Mouse (Mus musculus) CH12.LX (cell line): ENCODE measurements around the gene Zfp747. TPM values are rescaled to one million over a fixed set of nuclear protein-coding genes. Genes with fewer than 3 reads are reported as not detected.
"Not testable (repeated sequence)": the region's sequence is repeated elsewhere in the genome, so short reads cannot be mapped to it uniquely, and the experiment has no call there.

Experiments used
- DNase-seq: peaks from one replicate; pipeline ENCODE4 v3.0.0-alpha.2; 2013; ENCODE audit errors: extremely low read depth
- H3K27ac ChIP-seq: 2 replicates; pipeline ENCODE4 v1.5.1; 2012; ENCODE audit warnings: low read depth, mild to moderate bottlenecking, control low read depth, moderate library complexity; ENCODE audit not compliant: insufficient read depth
- H3K27me3 ChIP-seq: replicated peaks from 2 replicates; pipeline ENCODE3; 2012; ENCODE audit warnings: inconsistent platforms
- H3K36me3 ChIP-seq, 2 experiments: replicated peaks in 1 of 2; 2 replicates each; pipeline versions ENCODE3 to v1.6.1; 2012; ENCODE audit warnings: inconsistent platforms in 1 of 2, low read length in 1 of 2, mild to moderate bottlenecking in 1 of 2, mixed read lengths in 1 of 2, moderate library complexity in 1 of 2; ENCODE audit not compliant: control insufficient read depth in 1 of 2, insufficient read depth in 1 of 2
- H3K4me1 ChIP-seq, 2 experiments: 2 replicates each; pipeline ENCODE4 v1.6.1; 2012; ENCODE audit warnings: inconsistent platforms in 1 of 2, moderate library complexity in 1 of 2; ENCODE audit not compliant: insufficient read depth in 2 of 2, control insufficient read depth in 1 of 2
- H3K4me2 ChIP-seq: 2 replicates; pipeline ENCODE4 v1.6.1; 2012; ENCODE audit warnings: low read depth, mild to moderate bottlenecking, control low read depth; ENCODE audit not compliant: poor library complexity, insufficient read depth, severe bottlenecking
- H3K4me3 ChIP-seq, 3 experiments: fragments of 150-350 bp in 1 of 3; sonication (generic) in 1 of 3; replicated peaks in 1 of 3; 2 replicates each; pipeline versions ENCODE3 to v1.5.1; 2011 to 2012; ENCODE audit warnings: low read depth in 2 of 3, low read length in 2 of 3, mild to moderate bottlenecking in 2 of 3, moderate library complexity in 2 of 3, control low read depth in 1 of 3, improper control_type of control experiment in 1 of 3, inconsistent platforms in 1 of 3, mixed read lengths in 1 of 3; ENCODE audit not compliant: poor library complexity in 1 of 3
- H3K79me2 ChIP-seq: replicated peaks from 2 replicates; pipeline ENCODE4 v1.6.1; 2012; ENCODE audit warnings: mild to moderate bottlenecking, moderate library complexity; ENCODE audit not compliant: control insufficient read depth, poor library complexity, insufficient read depth, severe bottlenecking; ENCODE audit errors: extremely low read depth
- H3K9ac ChIP-seq: 2 replicates; pipeline ENCODE4 v1.6.1; 2012; ENCODE audit warnings: low read depth, mild to moderate bottlenecking, control low read depth, moderate library complexity; ENCODE audit not compliant: insufficient read depth
- H3K9me3 ChIP-seq: replicated peaks from 2 replicates; pipeline ENCODE3; 2012; ENCODE audit warnings: low read length, inconsistent platforms, mixed read lengths
- CHD1 ChIP-seq: IDR thresholded peaks from 2 replicates; pipeline ENCODE4 v1.6.1; 2012; ENCODE audit warnings: low read depth, low read length, improper control_type of control experiment, inconsistent platforms
- CHD2 ChIP-seq: IDR thresholded peaks from 2 replicates; pipeline ENCODE4 v1.6.1; 2011; ENCODE audit warnings: low read length, improper control_type of control experiment
- CTCF ChIP-seq, 2 experiments: IDR thresholded peaks in 1 of 2; conservative IDR thresholded peaks in 1 of 2; 2 replicates each; pipeline ENCODE4 v1.5.1; 2011 to 2012; ENCODE audit warnings: low read depth in 2 of 2, low read length in 2 of 2, improper control_type of control experiment in 1 of 2, inconsistent platforms in 1 of 2, mild to moderate bottlenecking in 1 of 2, moderate library complexity in 1 of 2
- HCFC1 ChIP-seq: IDR thresholded peaks from 2 replicates; pipeline ENCODE4 v1.6.1; 2012; ENCODE audit warnings: low read depth, mild to moderate bottlenecking, inconsistent platforms, low read length, improper control_type of control experiment
- JUN ChIP-seq: IDR thresholded peaks from 2 replicates; pipeline ENCODE4 v1.6.1; 2011; ENCODE audit warnings: low read depth, mild to moderate bottlenecking, low read length, improper control_type of control experiment, moderate library complexity; ENCODE audit not compliant: insufficient read depth
- KAT2A ChIP-seq: IDR thresholded peaks from 2 replicates; pipeline ENCODE4 v1.6.1; 2012; ENCODE audit warnings: low read length, improper control_type of control experiment, inconsistent platforms; ENCODE audit not compliant: insufficient replicate concordance
- MAFK ChIP-seq: IDR thresholded peaks from 2 replicates; pipeline ENCODE4 v1.6.1; 2011; ENCODE audit warnings: low read length, improper control_type of control experiment; ENCODE audit not compliant: insufficient replicate concordance
- MAX ChIP-seq: IDR thresholded peaks from 2 replicates; pipeline ENCODE4 v1.6.1; 2011; ENCODE audit warnings: low read length, improper control_type of control experiment
- MAZ ChIP-seq: IDR thresholded peaks from 2 replicates; pipeline ENCODE4 v1.6.1; 2012; ENCODE audit warnings: low read depth, mild to moderate bottlenecking, inconsistent platforms, low read length, improper control_type of control experiment, moderate library complexity
- MEF2A ChIP-seq: IDR thresholded peaks from 2 replicates; pipeline ENCODE4 v1.6.1; 2014; ENCODE audit warnings: low read depth, mild to moderate bottlenecking, inconsistent platforms, low read length, improper control_type of control experiment, borderline replicate concordance
- MXI1 ChIP-seq: IDR thresholded peaks from 2 replicates; pipeline ENCODE4 v1.6.1; 2011; ENCODE audit warnings: mild to moderate bottlenecking, low read depth, low read length, improper control_type of control experiment
- MYC ChIP-seq: IDR thresholded peaks from 2 replicates; pipeline ENCODE4 v1.6.1; 2011; ENCODE audit warnings: low read depth, mild to moderate bottlenecking, improper control_type of control experiment, low read length
- NELFE ChIP-seq: IDR thresholded peaks from 2 replicates; pipeline ENCODE4 v1.6.1; 2011; ENCODE audit warnings: low read depth, low read length, improper control_type of control experiment
- PAX5 ChIP-seq: IDR thresholded peaks from 2 replicates; pipeline ENCODE4 v1.6.1; 2012; ENCODE audit warnings: low read length, inconsistent platforms, mixed read lengths
- POLR2AphosphoS2 ChIP-seq: IDR thresholded peaks from 2 replicates; pipeline ENCODE4 v1.6.1; 2011; ENCODE audit warnings: low read depth, low read length, improper control_type of control experiment
- RAD21 ChIP-seq: IDR thresholded peaks from 2 replicates; pipeline ENCODE4 v1.6.1; 2011; ENCODE audit warnings: low read depth, mild to moderate bottlenecking, low read length, improper control_type of control experiment, moderate library complexity
- RCOR1 ChIP-seq: conservative IDR thresholded peaks from 2 replicates; pipeline ENCODE4 v1.6.1; 2012; ENCODE audit warnings: low read depth, mild to moderate bottlenecking, inconsistent platforms, low read length, improper control_type of control experiment
- UBTF ChIP-seq: IDR thresholded peaks from 2 replicates; pipeline ENCODE4 v1.6.1; 2012; ENCODE audit warnings: low read depth, mild to moderate bottlenecking, inconsistent platforms, low read length, improper control_type of control experiment, moderate library complexity
- USF2 ChIP-seq: conservative IDR thresholded peaks from 2 replicates; pipeline ENCODE4 v1.6.1; 2011; ENCODE audit warnings: low read depth, low read length, improper control_type of control experiment
- ZNF384 ChIP-seq: IDR thresholded peaks from 2 replicates; pipeline ENCODE4 v1.6.1; 2012; ENCODE audit warnings: low read depth, low read length, improper control_type of control experiment, inconsistent platforms
- dilution Hi-C: fragments of 300-500 bp; cut with MboI; formaldehyde crosslinking; loops from 2 replicates; pipeline ENCODE4 v1.14.3; 2020; ENCODE audit warnings: low sequenced_read_pairs; ENCODE audit not compliant: extremely low pct_unique_long_range_greater_than_20kb, extremely low pct_ligation_motif_present
- in situ Hi-C: fragments of 300-500 bp; cut with MboI; formaldehyde crosslinking; loops from 3 replicates; pipeline ENCODE4 v1.14.3; 2019; ENCODE audit warnings: low sequenced_read_pairs, low pct_ligation_motif_present, low pct_unique_long_range_greater_than_20kb, mixed read lengths
- polyA plus RNA-seq: library from polyadenylated mRNA; unstranded; fragments of >175 nt; gene quantifications from 2 replicates; pipeline ENCODE4 v1.2.1, GENCODE M21; 2012; ENCODE audit warnings: low read depth; ENCODE audit not compliant: insufficient read length
- total RNA-seq, 2 experiments: library from RNA; depleted of rRNA; stranded (reverse); fragments of 300-350 nt in 1 of 2; fragments of >200 nt in 1 of 2; gene quantifications; 2 replicates each; pipeline ENCODE4 v1.2.3; 2012 to 2014

Zfp747 gene
- total and polyA plus RNA-seq, 3 experiments = 7.2 to 8.2 (median 7.7) TPM

DNA sequence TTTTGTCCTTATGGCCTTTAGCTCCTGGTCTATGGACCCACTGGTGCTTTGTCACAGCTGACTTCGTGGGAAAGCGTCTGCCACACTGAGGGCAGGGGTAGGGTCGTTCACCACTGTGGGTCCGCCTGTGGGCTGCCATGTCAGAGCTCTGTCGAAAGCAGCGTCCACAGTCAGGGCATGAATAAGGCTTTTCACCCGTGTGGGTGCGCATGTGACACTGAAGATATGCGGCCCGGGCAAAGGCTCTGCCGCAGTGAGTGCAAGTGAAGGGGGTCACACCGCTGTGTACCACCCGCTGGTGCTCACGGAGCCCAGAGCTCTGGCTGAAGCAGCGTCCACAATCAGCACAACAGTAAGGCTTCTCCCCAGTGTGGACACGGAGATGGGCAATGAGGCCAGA is 15.7 kb upstream of the Zfp747 start:
- dilution Hi-C loops (no loop called here), in situ Hi-C loops (no loop called here)
- Histone ChIP-seq H3K9ac (no peak overlapping the region), H3K9me3 (peaks cover 3% of the 10 kb centered on the region), H3K36me3 (peaks cover 8 to 14% of the 10 kb centered on the region in 2 experiments), H3K4me2 (no peak overlapping the region), H3K79me2 (no peaks in the 10 kb centered on the region), H3K4me1 (peaks cover 8 to 14% of the 10 kb centered on the region in 2 experiments; a peak in 3 of 4 replicates), H3K27me3 (no peaks in the 10 kb centered on the region), H3K4me3 (no peak overlapping the region), H3K27ac (no peak overlapping the region)
- TF ChIP-seq KAT2A = no peak
- TF ChIP-seq NELFE = no peak
- TF ChIP-seq PAX5 = no peak
- TF ChIP-seq ZNF384 = no peak
- TF ChIP-seq UBTF = no peak
- TF ChIP-seq RAD21 = no peak
- TF ChIP-seq MYC = no peak
- TF ChIP-seq USF2 = no peak
- TF ChIP-seq HCFC1 = no peak
- no peak for TF ChIP-seq POLR2AphosphoS2
- TF ChIP-seq JUN = no peak
- no peak for TF ChIP-seq CHD1
- TF ChIP-seq MEF2A = no peak
- TF ChIP-seq RCOR1 = no peak
- DNase-seq = no peak

GRCm38 (mm10) chr7:127390306-127390705 is 14.5 kb upstream of the Zfp747 start:
- dilution Hi-C loops = no loop called here
- no peak overlapping the region for H3K4me2 ChIP-seq
- H3K9me3 ChIP-seq = peaks cover 3% of the 10 kb centered on the region
- peaks cover 8 to 14% of the 10 kb centered on the region in 2 experiments; a peak in 3 of 4 replicates for H3K4me1 ChIP-seq
- in situ Hi-C loops = no loop called here
- peaks cover 9 to 17% of the 10 kb centered on the region in 2 experiments for H3K36me3 ChIP-seq
- H3K27me3 ChIP-seq = no peaks in the 10 kb centered on the region
- DNase-seq = no peak
- H3K27ac ChIP-seq = no peak overlapping the region
- H3K4me3 ChIP-seq = no peak overlapping the region
- no peak for TF ChIP-seq MAZ
- TF ChIP-seq MYC = no peak
- no peak for TF ChIP-seq CTCF (conservative IDR thresholded peaks at IDR 0.05 in 1 of 2, IDR thresholded peaks at IDR 0.05 in 1 of 2; ENCODE audit: low read depth in 2 of 2, low read length in 2 of 2)
- TF ChIP-seq MXI1 = no peak
- TF ChIP-seq CHD1 = no peak
- TF ChIP-seq USF2 = no peak
- no peak for TF ChIP-seq MAX
- TF ChIP-seq CHD2 = no peak
- no peak for TF ChIP-seq MAFK
- H3K9ac ChIP-seq = no peak overlapping the region
- no peaks in the 10 kb centered on the region for H3K79me2 ChIP-seq

DNA sequence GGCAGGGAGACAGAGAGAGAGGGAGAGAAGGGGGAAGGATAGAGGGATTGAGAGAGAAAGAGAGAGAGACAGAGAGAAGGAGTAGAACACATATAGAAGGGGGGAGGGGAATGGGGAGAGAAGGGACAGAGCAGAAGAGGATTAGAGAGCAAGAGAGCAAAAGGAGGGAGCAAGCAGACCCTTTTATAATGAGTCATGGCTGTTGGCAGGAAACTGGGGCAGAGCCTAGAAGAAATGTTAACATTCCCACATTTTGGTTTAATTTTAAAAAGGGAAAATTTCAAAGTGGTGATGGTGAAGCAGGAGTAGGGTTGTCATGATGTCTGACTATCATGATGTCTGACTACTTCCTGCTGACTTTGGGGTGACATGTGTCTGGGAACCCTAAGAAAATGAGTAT is 12.4 kb upstream of the Zfp747 start:
- H3K4me3 ChIP-seq, H3K9me3 ChIP-seq, H3K79me2 ChIP-seq, H3K4me2 ChIP-seq, dilution Hi-C loops, H3K9ac ChIP-seq, in situ Hi-C loops, H3K27me3 ChIP-seq, DNase-seq, H3K27ac ChIP-seq, H3K4me1 ChIP-seq: not testable (repeated sequence)
- peaks cover 18 to 31% of the 10 kb centered on the region in 2 experiments for H3K36me3 ChIP-seq
